Comparison of ENCODE assay signal across 8 mouse cellular contexts in genomic region chr9:60756258-60756657, GRCm38 (mm10). TPM values are rescaled to one million over a fixed set of nuclear protein-coding genes. Genes with fewer than 3 reads are reported as not detected.
DNase-seq lines count a peak whose midpoint lies in the region; ATAC-seq and TF ChIP-seq lines count a peak whose summit lies in the region.

No protein-coding gene starts in this region.

- H3K4me1 ChIP-seq in CH12.LX (ENCODE audit: control insufficient read depth in 1 of 2, insufficient read depth in 2 of 2): peaks cover 0 to 9% of the 10 kb centered on the region in 2 experiments; a peak in 2 of 4 replicates

- peaks cover 2% of the 10 kb centered on the region for H3K9me3 ChIP-seq in CH12.LX (replicated peaks; ENCODE audit: low read length)

- no peaks in the 10 kb centered on the region for H3K79me2 ChIP-seq in CH12.LX (replicated peaks; ENCODE audit: control insufficient read depth, extremely low read depth, insufficient read depth, poor library complexity, severe bottlenecking)

- DNase-seq in cerebellum, adult 11 months: peak; percentile 34
- DNase-seq in CH12.LX (ENCODE audit: extremely low read depth): peak; percentile 55
- peak; percentile 34 for DNase-seq in c-Kit-positive CD71-positive TER-119-positive erythroid progenitor cells, embryonic 14.5 days (ENCODE audit: low spot score)
- peak; percentile 68 to 69 for DNase-seq in gastrocnemius, postnatal 36 days
- DNase-seq in kidney, postnatal 25 days: peak; percentile 73 to 89
- peak; percentile 86 for DNase-seq in lung, postnatal 14 days
- peak; percentile 75 for DNase-seq in splenic B cell, adult 2 months (ENCODE audit: low read depth, low spot score)

- ATAC-seq in cerebellum, adult (ENCODE audit: insufficient number of reproducible peaks, low FRiP score, low TSS enrichment): no peak

- no peak overlapping the region for H3K4me2 ChIP-seq in CH12.LX (ENCODE audit: insufficient read depth, low read depth, poor library complexity, severe bottlenecking)

- intact Hi-C loops in gastrocnemius, postnatal 36 days (cut with DNase I): loop anchor here (2.0 kb wide), 3 partner anchors 39 to 103 kb away; partner anchors contain the start of gene Uaca

- no peak for TF ChIP-seq POLR2A in CH12.LX (IDR thresholded peaks at IDR 0.05; ENCODE audit: low read depth, low read length)

- no peak overlapping the region for H3K9ac ChIP-seq in CH12.LX (ENCODE audit: insufficient read depth, low read depth)

- in situ Hi-C loops in CH12.LX (cut with MboI; ENCODE audit: low pct_ligation_motif_present, low pct_unique_long_range_greater_than_20kb, low sequenced_read_pairs): no loop called here

- no peaks in the 10 kb centered on the region for H3K27me3 ChIP-seq in CH12.LX (replicated peaks)
- no peaks in the 10 kb centered on the region for H3K27me3 ChIP-seq in splenic B cell, adult 2 months (ENCODE audit: control insufficient read depth, insufficient read depth, low read length, poor library complexity, severe bottlenecking)

- peak; percentile 46 for TF ChIP-seq RAD21 in CH12.LX (IDR thresholded peaks at IDR 0.05; ENCODE audit: low read depth, low read length)

- H3K27ac ChIP-seq in CH12.LX (ENCODE audit: insufficient read depth, low read depth): no peak overlapping the region

- no peak overlapping the region for H3K4me3 ChIP-seq in CH12.LX (replicated peaks in 1 of 3; ENCODE audit: low read depth in 2 of 3, low read length in 2 of 3, poor library complexity in 1 of 3)

- H3K36me3 ChIP-seq in CH12.LX (replicated peaks in 1 of 2; ENCODE audit: control insufficient read depth in 1 of 2, insufficient read depth in 1 of 2, low read length in 1 of 2): no peaks in the 10 kb centered on the region
- no peaks in the 10 kb centered on the region for H3K36me3 ChIP-seq in splenic B cell, adult 2 months (ENCODE audit: control insufficient read depth, insufficient read depth, low read length, poor library complexity, severe bottlenecking)

- no peak for TF ChIP-seq EP300 in CH12.LX (IDR thresholded peaks at IDR 0.05; ENCODE audit: low read length)

- dilution Hi-C loops in CH12.LX (cut with MboI; ENCODE audit: extremely low pct_ligation_motif_present, extremely low pct_unique_long_range_greater_than_20kb, low sequenced_read_pairs): no loop called here

- TF ChIP-seq CTCF in CH12.LX (conservative IDR thresholded peaks at IDR 0.05 in 1 of 2, IDR thresholded peaks at IDR 0.05 in 1 of 2; ENCODE audit: low read depth in 2 of 2, low read length in 2 of 2): peak; percentile 73 to 82

TF ChIP-seq in CH12.LX, 34 proteins besides CTCF, POLR2A, EP300 and RAD21:
- TF ChIP-seq ZC3H11A (IDR thresholded peaks at IDR 0.05; ENCODE audit: low read depth, low read length): peak; percentile 13; the same call in 1 of the 2 replicates
- TF ChIP-seq MXI1 (IDR thresholded peaks at IDR 0.05; ENCODE audit: low read depth, low read length): no peak
- peak; percentile 89 for TF ChIP-seq SMC3 (IDR thresholded peaks at IDR 0.05; ENCODE audit: low read depth, low read length)
- TF ChIP-seq IRF4 (IDR thresholded peaks at IDR 0.05; ENCODE audit: low read depth, low read length): no peak

RNA-seq across cellular contexts. Expression of gene Uaca, which starts 38.1 kb away (rescaled TPM):
- 0.17 and 0.34 TPM in 2 replicates for total RNA-seq in CH12.LX (2012; rRNA removed)
- total RNA-seq in CH12.LX (2014; rRNA removed): not detected in 2 replicates
- 0.17 and 0.18 TPM in 2 replicates for polyA plus RNA-seq in CH12.LX (2012; ENCODE audit: insufficient read length, low read depth)
- total RNA-seq in gastrocnemius, postnatal 36 days (2021): 100 to 1,000 TPM; 103 to 112 TPM

RNA-seq across cellular contexts. Expression of gene Larp6, which starts 43.5 kb away (rescaled TPM):
- total RNA-seq in CH12.LX (2012; rRNA removed) (not detected in 2 replicates), CH12.LX (2014; rRNA removed) (not detected in 2 replicates)
- not detected in 2 replicates for polyA plus RNA-seq in CH12.LX (2012; ENCODE audit: insufficient read length, low read depth)
- 1 to 10 TPM; 1.1 to 1.3 TPM for total RNA-seq in gastrocnemius, postnatal 36 days (2021)

Comparison
In these comparisons a context has a peak if more than half of its experiments do, and no peak if none do; other contexts are left out.
1. DNase-seq: peak in every context shown above with its lines; median percentile 86 in lung, postnatal 14 days; 81 in kidney, postnatal 25 days; 75 in splenic B cell, adult 2 months; 68 in gastrocnemius, postnatal 36 days; 55 in CH12.LX; 34 in cerebellum, adult 11 months; 34 in c-Kit-positive CD71-positive TER-119-positive erythroid progenitor cells, embryonic 14.5 days.
2. RNA of gene Uaca, which starts 38.1 kb away (total RNA-seq): 103 to 112 TPM in gastrocnemius, postnatal 36 days; 0.17 to 0.34 TPM in CH12.LX; every median in the first group is over 10 times any median in the second.